Mouse (Mus musculus) testis, adult 2 months (tissue): Measurements from ENCODE around the gene Fads1. TPM values are rescaled to one million over a fixed set of nuclear protein-coding genes. Genes with fewer than 3 reads are reported as not detected.

Source experiments
- H3K27ac ChIP-seq: fragments of 200-500 bp; 2 replicates; pipeline ENCODE4 v1.5.1; 2012; ENCODE audit warnings: low read depth, low read length; ENCODE audit not compliant: control insufficient read depth, insufficient read depth
- H3K27me3 ChIP-seq: fragments of 200-500 bp; 2 replicates; pipeline ENCODE4 v1.6.1; 2012; ENCODE audit warnings: mild to moderate bottlenecking, low read length, moderate library complexity; ENCODE audit not compliant: control insufficient read depth, insufficient read depth
- H3K36me3 ChIP-seq: fragments of 200-500 bp; 2 replicates; pipeline ENCODE4 v1.6.1; 2012; ENCODE audit warnings: mild to moderate bottlenecking, low read length; ENCODE audit not compliant: control insufficient read depth, insufficient read depth
- H3K4me1 ChIP-seq: fragments of 200-500 bp; 2 replicates; pipeline ENCODE4 v1.6.1; 2012; ENCODE audit warnings: low read length; ENCODE audit not compliant: control insufficient read depth, insufficient read depth
- H3K4me3 ChIP-seq: fragments of 200-500 bp; 2 replicates; pipeline ENCODE4 v1.5.1; 2012; ENCODE audit warnings: low read depth, mild to moderate bottlenecking, low read length, moderate library complexity, mixed read lengths; ENCODE audit not compliant: control insufficient read depth
- CTCF ChIP-seq: fragments of 200-500 bp; IDR thresholded peaks from 2 replicates; pipeline ENCODE4 v1.5.1; 2012; ENCODE audit warnings: low read depth, mild to moderate bottlenecking, inconsistent platforms, low read length, moderate library complexity; ENCODE audit not compliant: control insufficient read depth, insufficient read depth, insufficient replicate concordance
- POLR2A ChIP-seq: fragments of 200-500 bp; IDR thresholded peaks from 2 replicates; pipeline ENCODE4 v1.6.1; 2012; ENCODE audit warnings: low read depth, mild to moderate bottlenecking, inconsistent platforms, low read length, moderate library complexity; ENCODE audit not compliant: control insufficient read depth
- polyA plus RNA-seq: library from polyadenylated mRNA; depleted of rRNA; stranded (reverse); fragments of >200 nt; gene quantifications from 2 replicates; pipeline ENCODE4 v1.2.3, GENCODE M21; 2012; rRNA removed

Fads1 gene
- polyA plus RNA-seq: 32.6 and 35.4 TPM in 2 replicates

DNA sequence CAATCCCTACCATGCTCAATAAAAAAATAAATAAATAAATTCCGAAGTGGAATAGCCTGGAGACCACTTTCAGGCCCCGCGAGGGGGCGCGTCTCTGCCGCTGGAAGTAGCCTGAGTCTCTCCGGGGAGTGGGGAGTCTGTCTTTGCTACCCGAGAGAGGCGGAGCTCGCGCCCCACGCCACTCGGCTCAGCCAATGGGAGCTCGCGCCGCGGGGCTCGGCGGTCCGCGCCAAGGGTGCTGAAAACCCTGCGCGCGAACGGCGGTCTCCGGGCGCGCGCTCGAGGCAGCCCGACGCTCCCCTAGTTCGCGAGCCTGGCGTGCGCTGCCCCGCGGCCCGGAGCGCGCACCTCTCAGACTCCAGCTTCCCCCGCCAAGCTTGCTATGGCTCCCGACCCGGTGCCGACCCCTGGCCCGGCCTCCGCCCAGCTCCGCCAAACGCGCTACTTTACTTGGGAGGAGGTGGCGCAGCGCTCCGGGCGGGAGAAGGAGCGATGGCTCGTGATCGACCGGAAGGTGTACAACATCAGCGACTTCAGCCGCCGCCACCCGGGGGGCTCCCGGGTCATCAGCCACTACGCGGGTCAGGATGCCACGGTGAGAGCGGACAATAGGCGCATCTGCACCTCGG lies at the start of gene Fads1:
Fads1 (plus strand) TSS at position 219 of the 629 bp plus-strand sequence.
- H3K27ac ChIP-seq: peak within 1 kb of the TSS; percentile 76
- H3K4me1 ChIP-seq: peaks cover 13% of the 10 kb centered on the region
- TF ChIP-seq POLR2A: peak; percentile 56
- 0 out of 2 replicates have a peak, but pooled peaks have one; percentile 2 for TF ChIP-seq CTCF
- no peaks in the 10 kb centered on the region for H3K27me3 ChIP-seq
- peak within 1 kb of the TSS; percentile 83 for H3K4me3 ChIP-seq
- H3K36me3 ChIP-seq: no peaks in the 10 kb centered on the region

DNA sequence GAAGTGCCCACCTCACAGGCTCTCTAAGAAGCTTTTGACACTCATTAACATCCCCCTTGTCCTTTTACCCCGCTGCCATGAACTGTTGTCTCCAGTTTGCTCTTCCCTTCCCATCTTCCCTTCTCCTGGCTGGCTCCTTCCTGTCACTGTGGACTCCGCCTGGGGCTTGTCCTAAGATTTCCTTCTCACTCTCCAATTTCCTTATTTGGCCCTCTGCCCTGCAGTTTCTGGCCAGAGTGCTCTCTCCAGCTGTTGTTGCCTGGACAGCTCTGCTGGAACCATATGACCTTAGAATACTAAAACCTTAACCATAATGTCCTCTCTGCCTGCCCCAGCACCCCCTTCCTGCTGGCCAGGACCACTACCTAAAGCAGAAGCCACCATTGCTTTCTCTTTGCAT lies 48.0 kb upstream of the Fads1 start:
- Histone ChIP-seq H3K27me3 (no peaks in the 10 kb centered on the region), H3K36me3 (no peaks in the 10 kb centered on the region), H3K4me3 (no peak overlapping the region), H3K27ac (no peak overlapping the region; the same call in 1 of the 2 replicates), H3K4me1 (no peaks in the 10 kb centered on the region)
- TF ChIP-seq POLR2A (no peak), CTCF (no peak)

- no peak for TF ChIP-seq POLR2A
- no peak for TF ChIP-seq CTCF
- Histone ChIP-seq H3K4me1 (no peaks in the 10 kb centered on the region), H3K27ac (no peak overlapping the region), H3K4me3 (no peak overlapping the region), H3K27me3 (no peaks in the 10 kb centered on the region), H3K36me3 (no peaks in the 10 kb centered on the region)
Measured at GRCm38 (mm10) chr19:10137423-10137822, 45.3 kb upstream of the Fads1 start.

GRCm38 (mm10) chr19:10139736-10140135 lies 43.0 kb upstream of the Fads1 start:
- Histone ChIP-seq H3K27ac (no peak overlapping the region), H3K27me3 (no peaks in the 10 kb centered on the region), H3K36me3 (no peaks in the 10 kb centered on the region), H3K4me1 (no peaks in the 10 kb centered on the region), H3K4me3 (no peak overlapping the region)
- TF ChIP-seq CTCF (no peak), POLR2A (no peak)

DNA sequence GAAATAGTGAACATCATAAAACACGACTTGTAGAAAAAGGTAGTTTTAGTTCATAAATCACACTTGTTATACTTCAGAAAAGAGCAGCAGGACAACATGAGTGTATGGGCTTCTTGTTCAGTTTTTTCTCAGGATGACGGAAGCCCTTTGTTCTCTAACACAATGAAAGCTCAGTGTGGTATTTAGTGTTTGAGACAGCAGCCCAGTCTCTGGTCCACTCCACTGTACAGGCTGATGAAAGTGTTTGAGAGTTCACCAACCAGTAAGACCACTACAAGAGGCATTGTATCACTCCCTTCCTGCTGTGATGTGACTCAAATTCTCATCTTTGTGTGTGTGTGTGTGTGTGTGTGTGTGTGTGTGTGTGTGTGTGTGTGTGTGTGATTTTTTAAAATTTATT lies 39.0 kb upstream of the Fads1 start:
- TF ChIP-seq POLR2A (no peak), CTCF (no peak)
- no peak overlapping the region for H3K27ac ChIP-seq
- H3K4me1 ChIP-seq: no peaks in the 10 kb centered on the region
- H3K36me3 ChIP-seq: no peaks in the 10 kb centered on the region
- no peaks in the 10 kb centered on the region for H3K27me3 ChIP-seq
- H3K4me3 ChIP-seq: no peak overlapping the region

GRCm38 (mm10) chr19:10144464-10144863 lies 38.2 kb upstream of the Fads1 start:
- no peak overlapping the region for H3K4me3 ChIP-seq
- H3K27ac ChIP-seq: no peak overlapping the region
- no peak for TF ChIP-seq CTCF
- TF ChIP-seq POLR2A: no peak
- H3K36me3 ChIP-seq: no peaks in the 10 kb centered on the region
- no peaks in the 10 kb centered on the region for H3K4me1 ChIP-seq
- no peaks in the 10 kb centered on the region for H3K27me3 ChIP-seq

DNA sequence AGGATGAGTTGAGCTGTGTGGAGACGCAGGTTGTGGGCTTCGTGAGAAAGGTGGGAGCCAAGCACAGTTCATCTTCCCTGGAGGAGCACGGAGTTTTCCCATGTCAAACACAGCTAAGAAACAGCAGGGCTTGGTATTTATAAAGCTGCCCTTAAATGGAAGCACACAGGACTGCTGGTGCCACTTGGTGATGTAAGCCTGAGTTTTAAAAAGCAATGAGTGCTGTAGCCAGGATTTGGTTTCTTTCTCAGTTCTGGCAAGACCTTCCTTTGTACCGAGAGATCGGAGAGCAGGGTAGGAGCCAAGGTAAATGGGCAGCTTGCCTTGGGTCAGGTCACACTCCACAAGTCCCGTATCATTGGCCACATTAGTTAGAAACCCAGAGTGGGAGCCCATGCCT lies 34.1 kb upstream of the Fads1 start:
- Histone ChIP-seq H3K27me3 (no peaks in the 10 kb centered on the region), H3K4me1 (no peaks in the 10 kb centered on the region)
- TF ChIP-seq CTCF (no peak), POLR2A (no peak)

More for the DNA sequence above, 34.1 kb upstream of the Fads1 start:
- no peak overlapping the region for H3K4me3 ChIP-seq
- no peak overlapping the region for H3K27ac ChIP-seq
- H3K36me3 ChIP-seq: no peaks in the 10 kb centered on the region
